Mouse (Mus musculus) neutrophil, adult 5-6 weeks (primary cell): ENCODE measurements around the gene Eif4b. TPM values are rescaled to one million over a fixed set of nuclear protein-coding genes. Genes with fewer than 3 reads are reported as not detected.
"Not testable (repeated sequence)": the region's sequence is repeated elsewhere in the genome, so short reads cannot be mapped to it uniquely, and the experiment has no call there.

Source experiments
- ATAC-seq: fragments of 151-379, 151-347 bp; 2 replicates; pipeline ENCODE4 v1.8.0; 2017; ENCODE audit warnings: mild to moderate bottlenecking, moderate TSS enrichment; ENCODE audit not compliant: insufficient number of reproducible peaks, poor library complexity, low FRiP score, severe bottlenecking; ENCODE audit errors: extremely low read depth
- total RNA-seq: library from RNA; stranded (forward); fragments of 200-1000 nt; gene quantifications from 2 replicates; pipeline ENCODE4 v1.2.3, GENCODE M21; 2017

Gene Eif4b
- total RNA-seq, 1 experiment from 2014 or later, result 190 TPM

DNA sequence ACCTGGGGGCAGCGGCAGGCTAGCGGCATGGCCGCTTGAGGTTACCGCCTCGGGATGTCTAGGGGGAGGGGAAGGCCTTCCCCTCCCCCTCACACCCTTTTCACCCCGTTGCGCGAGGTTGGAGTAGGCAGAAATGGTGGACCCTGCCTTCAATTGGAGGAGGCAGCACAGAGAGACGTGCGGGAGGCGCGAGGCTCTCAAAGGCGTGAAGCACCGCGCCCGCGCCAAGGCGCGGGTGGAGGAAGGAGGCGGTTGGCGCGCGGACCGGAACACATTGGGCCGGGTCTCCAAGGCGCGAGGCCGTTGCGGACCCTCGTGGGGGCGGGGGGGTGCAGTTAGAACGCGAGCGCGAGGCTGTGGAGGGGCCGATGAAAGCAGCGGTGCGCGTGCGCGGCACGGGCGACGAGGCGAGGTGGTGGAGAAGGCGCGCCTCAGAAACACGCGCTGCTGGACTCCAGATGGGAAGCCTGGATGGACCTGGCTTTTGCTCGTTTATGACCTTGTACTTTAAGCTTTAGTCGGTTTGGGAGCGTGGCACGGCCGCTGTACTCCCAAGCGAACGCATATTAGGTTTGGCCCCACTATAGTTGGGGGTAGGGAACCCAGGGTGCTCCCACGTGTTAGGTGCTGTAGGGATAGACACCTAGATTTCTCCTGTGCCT is 628 bp downstream of the Eif4b start:
- no peak for ATAC-seq

GRCm38 (mm10) chr15:102074876-102075585 is 1.5 kb downstream of the Eif4b start:
- ATAC-seq, result no peak

- ATAC-seq, result no peak
Observed at GRCm38 (mm10) chr15:102077111-102077677, 3.6 kb downstream of the Eif4b start.

- no peak for ATAC-seq
Observed at GRCm38 (mm10) chr15:102079221-102079620, 5.6 kb downstream of the Eif4b start.

DNA sequence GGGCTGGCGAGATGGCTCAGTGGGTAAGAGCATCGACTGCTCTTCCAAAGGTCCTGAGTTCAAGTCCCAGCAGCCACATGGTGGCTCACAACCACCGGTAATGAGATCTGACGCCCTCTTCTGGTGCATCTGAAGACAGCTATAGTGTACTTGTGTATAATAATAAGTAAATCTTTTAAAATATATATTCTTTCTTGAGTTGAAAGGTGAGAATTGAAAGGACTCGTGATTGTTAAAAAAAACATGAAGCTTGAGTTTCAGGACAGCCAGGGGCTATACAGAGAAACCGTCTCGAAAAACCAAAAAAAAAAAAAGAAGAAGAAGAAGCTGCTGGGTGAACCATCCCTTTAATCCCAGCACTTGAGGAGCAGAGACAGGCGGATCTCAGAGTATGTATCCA is 6.4 kb downstream of the Eif4b start:
- not testable (repeated sequence) for ATAC-seq

DNA sequence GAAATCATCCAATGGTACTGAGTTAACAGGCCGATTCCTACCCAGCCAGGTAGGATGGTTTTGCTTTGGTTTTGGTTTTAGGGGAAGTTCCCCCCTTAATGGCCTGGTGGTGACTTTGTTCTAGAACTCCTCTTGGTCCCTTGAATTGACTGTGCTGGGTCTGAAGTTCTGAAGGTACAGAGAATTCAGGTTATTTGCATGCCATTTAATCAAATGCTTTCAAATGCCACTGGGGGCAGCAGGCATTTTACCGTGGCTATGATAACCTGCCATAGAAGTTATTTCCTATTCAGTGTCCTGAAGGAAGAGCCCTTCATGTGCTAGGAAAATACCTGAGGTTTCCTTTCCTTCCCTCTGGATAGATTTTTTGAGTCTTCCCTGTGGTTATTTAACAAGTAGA is 6.9 kb downstream of the Eif4b start:
- no peak for ATAC-seq

DNA sequence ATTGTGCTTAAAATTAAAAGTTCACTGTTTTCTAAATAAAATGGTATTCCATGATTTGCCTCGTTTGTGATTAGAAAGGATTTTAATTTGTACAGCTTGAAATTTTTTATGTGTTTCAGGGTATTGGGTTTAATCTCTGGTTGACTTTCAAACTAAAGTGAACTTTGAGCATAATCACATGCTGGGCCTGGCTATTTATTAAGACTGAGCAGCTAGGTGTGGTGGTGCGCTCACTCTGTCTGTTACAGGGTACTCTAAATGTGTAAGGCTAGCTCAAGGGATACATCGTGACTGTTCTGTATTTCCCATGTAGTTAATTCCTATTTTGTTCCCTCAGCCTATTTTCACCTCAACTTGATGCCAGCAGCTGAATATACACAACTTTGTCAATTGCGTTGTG is 8.6 kb downstream of the Eif4b start:
- no peak for ATAC-seq

- ATAC-seq, result no peak
Observed at GRCm38 (mm10) chr15:102083028-102083427, 9.5 kb downstream of the Eif4b start.

DNA sequence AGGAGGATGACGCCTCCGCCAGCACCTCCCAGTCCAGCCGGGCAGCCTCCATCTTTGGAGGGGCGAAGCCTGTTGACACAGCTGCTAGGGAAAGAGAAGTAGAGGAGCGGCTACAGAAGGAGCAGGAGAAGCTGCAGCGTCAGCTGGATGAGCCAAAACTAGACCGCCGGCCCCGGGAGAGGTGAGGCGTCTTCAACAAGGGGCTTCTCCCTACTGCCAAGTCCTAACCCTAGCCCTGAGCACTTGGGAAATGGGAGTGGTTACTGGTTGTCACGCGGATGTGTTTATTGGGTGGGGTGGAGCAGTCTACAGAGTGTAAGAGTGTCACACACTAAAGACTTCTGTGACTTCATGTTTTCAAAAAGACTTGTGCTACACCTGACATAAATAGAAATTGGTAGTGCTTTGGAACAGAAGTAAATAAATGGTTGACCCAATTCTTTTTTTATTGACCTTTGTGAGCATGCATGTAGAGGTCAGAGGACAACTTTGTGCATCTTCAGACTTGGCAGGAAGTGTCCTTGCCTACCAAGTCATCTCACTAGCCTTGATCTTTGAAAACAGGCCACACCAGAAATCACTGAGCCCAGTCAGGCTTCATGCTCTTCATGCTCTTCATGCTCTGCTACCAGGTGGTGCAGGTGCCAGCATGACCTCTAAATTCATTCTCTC is 16.5 kb downstream of the Eif4b start:
- ATAC-seq, result no peak

DNA sequence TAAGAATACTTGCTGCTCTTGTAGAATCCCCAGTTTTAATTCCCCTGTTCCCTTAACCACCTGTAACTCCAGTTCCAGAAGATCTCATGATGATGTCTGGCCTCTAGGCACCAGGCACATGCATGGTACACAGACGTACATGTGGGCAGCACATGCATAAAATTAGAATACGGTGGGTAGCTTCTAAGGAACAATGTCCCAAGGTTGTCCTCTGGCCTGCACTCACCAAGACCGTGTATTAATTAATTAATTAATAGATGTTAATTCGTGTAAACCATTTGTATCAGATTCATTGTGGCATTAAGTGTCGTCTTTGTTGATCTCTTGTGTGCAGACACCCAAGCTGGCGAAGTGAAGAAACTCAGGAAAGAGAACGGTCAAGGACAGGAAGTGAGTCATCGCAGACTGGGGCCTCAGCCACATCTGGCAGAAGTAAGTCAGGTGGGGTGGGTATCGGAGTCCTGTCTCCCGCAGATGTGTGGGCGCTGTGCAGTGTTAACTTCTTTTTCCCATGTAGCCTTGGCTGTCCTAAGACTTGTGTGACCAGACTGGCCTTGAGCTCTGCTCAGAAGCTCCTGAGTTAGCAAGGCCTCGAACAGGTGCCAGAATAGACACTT is 17.6 kb downstream of the Eif4b start:
- ATAC-seq, result peak; percentile 43; the same call in 1 of the 2 replicates

- ATAC-seq, result no peak
Observed at GRCm38 (mm10) chr15:102091688-102092087, 18.1 kb downstream of the Eif4b start.

GRCm38 (mm10) chr15:102092222-102092621 is 18.6 kb downstream of the Eif4b start:
- no peak for ATAC-seq

- no peak for ATAC-seq
Observed at GRCm38 (mm10) chr15:102094157-102094556, 20.6 kb downstream of the Eif4b start.

GRCm38 (mm10) chr15:102094988-102095387 is 21.4 kb downstream of the Eif4b start:
- no peak for ATAC-seq

DNA sequence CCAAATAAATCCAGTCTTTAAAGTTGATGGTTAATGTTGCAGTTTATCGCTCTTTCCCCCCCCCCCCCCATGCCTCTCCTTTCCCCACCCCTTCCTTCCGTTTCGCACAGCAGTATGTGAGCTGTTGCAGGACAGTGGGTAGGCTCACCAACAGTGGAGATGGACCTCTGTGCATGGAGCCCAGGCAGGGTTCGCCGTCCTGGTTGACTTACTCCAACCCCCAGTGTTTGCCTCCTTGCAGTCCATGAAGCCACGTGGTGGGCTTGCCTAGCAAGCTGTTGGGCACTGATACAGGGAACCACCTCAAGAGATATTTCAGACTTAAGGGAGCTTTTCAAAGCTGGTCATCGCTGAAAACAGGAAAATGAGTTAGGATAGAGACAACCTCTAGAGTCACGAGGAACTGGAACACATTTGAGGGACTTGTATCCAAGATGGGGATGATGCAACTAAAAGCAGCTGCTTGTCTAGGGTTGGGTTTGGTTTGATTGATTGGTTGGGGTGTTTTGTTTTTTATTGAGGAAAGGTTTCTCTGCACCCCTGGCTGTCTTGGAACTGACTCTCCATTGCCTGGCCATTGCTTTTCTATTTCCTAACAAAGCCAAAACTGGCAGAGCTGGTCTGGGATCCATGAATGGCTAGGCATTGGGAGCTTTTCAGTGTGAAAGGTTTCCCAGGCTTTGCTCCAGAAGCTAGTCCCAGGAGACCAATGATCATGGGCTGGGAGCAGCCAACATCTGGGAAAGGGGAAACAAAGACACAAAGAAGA is 23.8 kb downstream of the Eif4b start:
- ATAC-seq, result no peak

DNA sequence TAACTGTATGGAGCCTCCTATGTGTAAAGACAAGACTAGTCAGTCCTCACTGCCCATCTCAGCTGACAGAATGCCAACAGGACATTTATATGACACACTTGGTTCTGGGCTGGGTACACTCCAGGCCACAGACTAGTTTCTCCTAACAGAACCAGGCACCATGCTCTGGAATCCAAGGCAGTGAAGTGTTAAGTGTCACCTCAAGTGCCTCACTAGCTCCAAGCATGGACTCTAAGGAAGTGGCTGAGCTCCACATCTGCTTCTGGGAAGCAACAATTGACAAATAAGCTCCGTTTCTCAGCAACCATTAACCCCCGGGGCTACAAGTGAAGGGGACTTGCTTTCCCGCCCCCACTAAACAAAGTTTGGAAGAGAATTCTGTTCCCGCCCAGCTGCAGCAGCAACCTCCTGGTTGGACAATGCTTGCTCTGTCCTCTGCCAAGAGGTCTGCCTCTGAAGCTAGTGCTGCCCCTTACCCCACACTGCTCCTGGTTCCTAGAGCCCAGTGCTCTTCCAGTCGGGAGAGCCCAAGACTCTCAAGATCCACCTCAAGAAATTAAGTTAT is 24.5 kb downstream of the Eif4b start:
- ATAC-seq, result no peak

DNA sequence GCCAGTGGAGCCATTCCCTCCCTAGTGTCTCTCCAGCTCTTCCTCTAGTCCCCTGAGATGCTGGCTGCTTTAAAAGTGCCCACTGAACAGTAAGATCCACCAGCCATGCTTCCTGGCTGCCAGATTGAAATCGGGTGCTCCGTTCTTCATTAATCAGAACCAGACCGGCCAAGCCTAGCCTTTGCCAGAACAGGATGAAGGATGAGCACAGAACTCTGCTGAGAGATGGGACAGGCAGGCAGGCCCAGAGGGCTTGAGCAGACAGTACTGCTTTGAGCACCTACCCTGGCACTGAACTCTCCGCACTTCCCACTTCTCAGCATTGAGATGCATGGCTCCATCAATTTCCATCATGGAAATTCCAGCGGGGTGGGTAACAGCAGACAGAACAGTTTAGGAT is 25.7 kb downstream of the Eif4b start:
- ATAC-seq, result no peak

- ATAC-seq, result no peak
Observed at GRCm38 (mm10) chr15:102099771-102100160, 26.2 kb downstream of the Eif4b start.
